Mouse (Mus musculus): ENCODE measurements around the gene 2700049A03Rik. TPM values are rescaled to one million over a fixed set of nuclear protein-coding genes. Genes with fewer than 3 reads are reported as not detected.

Gene 2700049A03Rik
- polyA plus RNA-seq, 2 experiments = 2.7 to 4.1 TPM

DNA sequence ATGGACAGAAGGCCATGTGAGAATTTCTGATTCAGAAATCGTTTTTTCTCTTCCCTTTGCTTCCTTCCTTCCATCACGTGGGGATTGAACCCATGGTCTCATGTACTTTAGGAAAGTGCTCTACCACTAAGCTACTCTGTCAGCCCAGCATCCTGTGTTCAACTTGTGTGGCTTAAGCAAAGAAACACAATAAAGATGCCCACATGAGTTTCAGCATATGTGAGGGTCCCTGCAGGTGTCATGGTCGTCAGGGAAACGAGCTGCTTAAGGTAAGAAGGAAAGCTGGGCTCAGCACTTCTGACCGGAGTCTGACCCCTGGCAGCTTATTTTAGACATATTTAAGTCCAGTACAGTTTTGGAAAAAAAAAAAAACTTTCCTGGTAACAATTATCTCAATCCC is 134.5 kb downstream of the 2700049A03Rik start:
- Histone ChIP-seq H3K4me3 (ENCODE audit: insufficient read depth in 1 of 2, low read depth in 2 of 2, low read length in 2 of 2) (no peak overlapping the region), H3K9me3 (ENCODE audit: control insufficient read depth, low read length) (no peaks in the 10 kb centered on the region), H3K36me3 (replicated peaks; ENCODE audit: control insufficient read depth, insufficient read depth, low read depth) (no peaks in the 10 kb centered on the region), H3K9ac (replicated peaks) (no peak overlapping the region), H3K4me2 (ENCODE audit: low read depth) (no peak overlapping the region), H3K4me1 (replicated peaks; ENCODE audit: control insufficient read depth in 2 of 2, insufficient read depth in 2 of 2, low read length in 1 of 2) (no peaks in the 10 kb centered on the region), H3K27me3 (ENCODE audit: control insufficient read depth, insufficient read depth, low read length) (no peaks in the 10 kb centered on the region), H3K27ac (no peak overlapping the region)
- ATAC-seq (ENCODE audit: insufficient read depth) = no peak
- no peak for DNase-seq (ENCODE audit: low read depth in 3 of 3, low spot score in 3 of 3)
- TF ChIP-seq EP300 (IDR thresholded peaks at IDR 0.05; ENCODE audit: low read depth) (no peak), CTCF (IDR thresholded peaks at IDR 0.05; ENCODE audit: low read depth) (no peak)
- 55% methylated on average over 5 of the region's 5 CpGs for WGBS (ENCODE audit: insufficient replicate concordance)

DNA sequence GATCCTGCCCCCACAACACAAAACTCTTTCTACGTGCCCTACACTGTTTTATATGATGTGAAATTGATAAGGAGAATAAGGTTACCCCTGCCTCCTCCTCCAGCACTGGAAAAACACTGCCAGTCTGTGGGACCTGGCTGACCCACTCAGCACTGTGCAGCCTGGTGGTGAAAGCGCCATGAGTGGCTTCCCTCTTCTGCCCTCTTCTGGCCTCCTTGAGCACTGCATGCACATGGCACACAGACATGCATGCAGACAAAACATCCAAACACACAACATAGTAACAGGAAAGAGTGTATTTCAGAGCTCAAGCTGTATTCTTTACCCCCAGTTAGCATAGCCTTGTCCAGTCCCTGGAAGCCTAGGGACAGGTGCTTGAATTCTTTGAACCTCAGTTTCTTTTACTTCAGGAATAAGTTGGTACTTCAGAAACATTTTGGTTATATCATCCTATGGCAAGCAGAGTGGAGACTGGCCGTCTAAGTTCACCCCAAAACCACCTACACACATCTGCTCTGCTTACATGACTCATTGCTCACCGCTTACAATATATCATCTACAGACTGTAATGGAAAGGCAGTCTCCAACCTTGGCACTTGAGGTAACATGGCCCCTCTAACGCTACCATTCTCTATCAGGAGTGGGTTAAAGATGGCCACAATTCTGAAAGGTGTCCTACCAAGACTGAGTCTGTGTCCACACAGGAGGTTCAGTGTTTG is 138.0 kb downstream of the 2700049A03Rik start:
- no peak overlapping the region for H3K4me2 ChIP-seq (ENCODE audit: low read depth)
- no peaks in the 10 kb centered on the region for H3K9me3 ChIP-seq (ENCODE audit: control insufficient read depth, low read length)
- H3K4me1 ChIP-seq (replicated peaks; ENCODE audit: control insufficient read depth in 2 of 2, insufficient read depth in 2 of 2, low read length in 1 of 2) = no peaks in the 10 kb centered on the region
- no peaks in the 10 kb centered on the region for H3K36me3 ChIP-seq (replicated peaks; ENCODE audit: control insufficient read depth, insufficient read depth, low read depth)
- H3K4me3 ChIP-seq (ENCODE audit: insufficient read depth in 1 of 2, low read depth in 2 of 2, low read length in 2 of 2) = no peak overlapping the region
- DNase-seq (ENCODE audit: low read depth in 3 of 3, low spot score in 3 of 3) (no peak), ATAC-seq (ENCODE audit: insufficient read depth) (no peak)
- WGBS (ENCODE audit: insufficient replicate concordance) = 64% methylated on average over 5 of the region's 5 CpGs
- H3K9ac ChIP-seq (replicated peaks) = no peak overlapping the region
- no peak overlapping the region for H3K27ac ChIP-seq
- TF ChIP-seq EP300 (IDR thresholded peaks at IDR 0.05; ENCODE audit: low read depth) (no peak), CTCF (IDR thresholded peaks at IDR 0.05; ENCODE audit: low read depth) (peak; percentile 74)
- H3K27me3 ChIP-seq (ENCODE audit: control insufficient read depth, insufficient read depth, low read length) = no peaks in the 10 kb centered on the region

DNA sequence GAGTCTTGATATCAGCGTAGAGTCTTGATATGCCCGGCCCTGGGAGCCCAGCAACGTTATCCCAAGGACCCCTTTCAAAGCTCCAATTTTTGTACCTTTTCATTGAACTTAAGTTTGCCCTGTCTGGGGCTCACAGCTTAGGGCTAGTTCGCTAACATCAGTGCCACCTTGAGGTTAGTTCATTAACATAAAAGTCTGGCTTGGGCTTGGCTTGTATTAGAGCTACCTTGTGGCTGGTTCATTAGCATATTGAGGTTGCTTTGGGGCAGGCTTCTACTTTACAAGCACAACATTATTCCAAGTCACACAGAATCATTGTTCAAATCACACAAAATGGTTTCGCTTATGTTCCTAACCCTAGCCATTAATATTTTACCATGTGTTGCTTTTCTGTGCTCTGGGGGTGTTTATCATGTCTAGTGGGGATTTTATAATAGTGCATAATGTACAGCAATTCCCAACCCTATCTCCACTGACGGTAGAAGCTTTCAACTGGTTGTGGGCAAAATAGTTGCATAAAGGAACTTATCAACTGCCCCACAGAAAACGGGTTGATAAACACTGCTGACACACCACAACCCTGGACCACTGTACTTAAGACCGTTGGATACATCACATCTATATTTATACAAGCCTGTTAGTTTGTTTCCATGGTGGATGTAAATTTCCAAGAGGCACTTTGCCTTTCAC is 139.4 kb downstream of the 2700049A03Rik start:
- Histone ChIP-seq H3K4me3 (ENCODE audit: insufficient read depth in 1 of 2, low read depth in 2 of 2, low read length in 2 of 2) (no peak overlapping the region), H3K9ac (replicated peaks) (no peak overlapping the region), H3K27ac (no peak overlapping the region), H3K4me2 (ENCODE audit: low read depth) (no peak overlapping the region), H3K36me3 (replicated peaks; ENCODE audit: control insufficient read depth, insufficient read depth, low read depth) (no peaks in the 10 kb centered on the region), H3K9me3 (ENCODE audit: control insufficient read depth, low read length) (no peaks in the 10 kb centered on the region), H3K4me1 (replicated peaks; ENCODE audit: control insufficient read depth in 2 of 2, insufficient read depth in 2 of 2, low read length in 1 of 2) (no peaks in the 10 kb centered on the region), H3K27me3 (ENCODE audit: control insufficient read depth, insufficient read depth, low read length) (no peaks in the 10 kb centered on the region)
- WGBS (ENCODE audit: insufficient replicate concordance) = 52% methylated on average over 8 of the region's 8 CpGs
- TF ChIP-seq CTCF (IDR thresholded peaks at IDR 0.05; ENCODE audit: low read depth) = no peak
- no peak for TF ChIP-seq EP300 (IDR thresholded peaks at IDR 0.05; ENCODE audit: low read depth)
- DNase-seq (ENCODE audit: low read depth in 3 of 3, low spot score in 3 of 3) (no peak), ATAC-seq (ENCODE audit: insufficient read depth) (no peak)

DNA sequence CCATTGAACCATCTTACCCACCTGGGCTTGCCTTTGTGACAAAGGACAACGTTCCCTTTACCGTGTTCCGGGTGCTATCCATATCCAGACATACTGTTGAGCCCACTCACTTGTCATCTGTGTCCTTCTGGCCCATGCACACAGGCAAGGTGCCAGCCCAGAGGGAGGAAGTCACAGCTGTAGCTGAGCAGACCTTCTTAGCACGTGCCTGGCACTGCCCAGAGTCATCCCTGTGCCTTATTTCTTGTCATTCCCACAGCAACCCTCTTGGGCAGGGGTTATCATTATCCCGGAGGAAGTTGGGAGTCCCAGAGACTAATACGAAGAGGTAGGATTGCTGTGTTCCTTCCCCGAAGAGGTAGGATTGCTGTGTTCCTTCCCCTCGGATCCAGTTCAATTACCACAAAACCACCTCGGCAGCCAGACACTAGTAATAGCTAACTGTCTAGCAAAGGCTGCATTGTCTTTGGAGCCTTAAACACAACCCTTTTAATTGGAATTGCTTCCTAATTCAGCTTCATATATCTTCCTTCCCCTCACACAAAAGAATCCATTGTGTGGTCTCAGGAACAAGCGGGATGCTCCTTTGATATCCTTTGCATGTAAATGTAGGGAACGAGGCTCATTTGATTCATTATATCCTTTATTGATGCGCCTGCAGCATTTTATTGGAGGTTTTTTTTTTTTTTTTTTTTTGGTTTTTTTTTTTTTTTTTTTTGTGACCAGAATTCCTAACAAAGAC is 143.0 kb downstream of the 2700049A03Rik start:
- H3K36me3 ChIP-seq (replicated peaks; ENCODE audit: control insufficient read depth, insufficient read depth, low read depth) = no peaks in the 10 kb centered on the region
- H3K4me3 ChIP-seq (ENCODE audit: insufficient read depth in 1 of 2, low read depth in 2 of 2, low read length in 2 of 2) = no peak overlapping the region
- H3K4me1 ChIP-seq (replicated peaks; ENCODE audit: control insufficient read depth in 2 of 2, insufficient read depth in 2 of 2, low read length in 1 of 2) = no peaks in the 10 kb centered on the region
- no peaks in the 10 kb centered on the region for H3K27me3 ChIP-seq (ENCODE audit: control insufficient read depth, insufficient read depth, low read length)
- no peak for DNase-seq (ENCODE audit: low read depth in 3 of 3, low spot score in 3 of 3)
- no peak overlapping the region for H3K9ac ChIP-seq (replicated peaks)
- H3K9me3 ChIP-seq (ENCODE audit: control insufficient read depth, low read length) = no peaks in the 10 kb centered on the region
- H3K27ac ChIP-seq = no peak overlapping the region
- ATAC-seq (ENCODE audit: insufficient read depth) = no peak
- H3K4me2 ChIP-seq (ENCODE audit: low read depth) = no peak overlapping the region
- WGBS (ENCODE audit: insufficient replicate concordance) = 60% methylated on average over 12 of the region's 12 CpGs
- TF ChIP-seq CTCF (IDR thresholded peaks at IDR 0.05; ENCODE audit: low read depth) = no peak
- no peak for TF ChIP-seq EP300 (IDR thresholded peaks at IDR 0.05; ENCODE audit: low read depth)

DNA sequence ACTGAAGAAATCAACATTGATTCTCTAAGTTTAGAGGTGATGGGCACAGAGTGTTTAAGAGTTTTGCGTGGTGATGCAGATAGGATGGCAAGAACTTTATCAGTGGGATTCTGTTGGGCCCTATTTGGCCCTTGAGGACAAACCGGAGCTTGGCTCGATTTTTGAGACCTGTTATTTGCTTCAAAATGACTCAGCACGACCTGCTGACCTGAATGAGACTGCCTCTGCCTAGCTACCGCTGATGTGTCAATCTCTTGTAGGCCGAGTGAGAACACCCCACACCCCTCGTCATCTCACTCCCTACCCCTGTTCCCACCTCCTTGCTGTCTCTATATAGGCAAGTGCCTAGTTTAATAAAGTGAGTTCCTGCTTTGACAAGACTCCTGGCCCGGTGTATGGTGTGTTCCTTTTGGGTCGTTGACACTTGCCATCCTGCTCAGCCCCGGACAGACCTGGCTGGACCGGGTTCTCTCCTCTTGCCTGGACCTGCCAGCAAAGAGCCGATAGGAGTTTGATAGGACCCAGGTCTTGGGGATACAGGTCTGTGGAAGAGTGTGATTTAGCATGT is 144.6 kb downstream of the 2700049A03Rik start:
- Histone ChIP-seq H3K9me3 (ENCODE audit: control insufficient read depth, low read length) (no peaks in the 10 kb centered on the region), H3K36me3 (replicated peaks; ENCODE audit: control insufficient read depth, insufficient read depth, low read depth) (no peaks in the 10 kb centered on the region), H3K4me3 (ENCODE audit: insufficient read depth in 1 of 2, low read depth in 2 of 2, low read length in 2 of 2) (no peak overlapping the region), H3K4me1 (replicated peaks; ENCODE audit: control insufficient read depth in 2 of 2, insufficient read depth in 2 of 2, low read length in 1 of 2) (no peaks in the 10 kb centered on the region), H3K27ac (no peak overlapping the region), H3K4me2 (ENCODE audit: low read depth) (no peak overlapping the region), H3K9ac (replicated peaks) (no peak overlapping the region), H3K27me3 (ENCODE audit: control insufficient read depth, insufficient read depth, low read length) (no peaks in the 10 kb centered on the region)
- no peak for TF ChIP-seq CTCF (IDR thresholded peaks at IDR 0.05; ENCODE audit: low read depth)
- TF ChIP-seq EP300 (IDR thresholded peaks at IDR 0.05; ENCODE audit: low read depth) = no peak
- ATAC-seq (ENCODE audit: insufficient read depth) (no peak), DNase-seq (ENCODE audit: low read depth in 3 of 3, low spot score in 3 of 3) (no peak)
- WGBS (ENCODE audit: insufficient replicate concordance) = 69% methylated on average over 12 of the region's 12 CpGs

Measured in liver, embryonic 14.5 days (tissue).